Mouse (Mus musculus) liver, embryonic 12.5 days (tissue): ENCODE results near the gene Wdr25. TPM values are rescaled to one million over a fixed set of nuclear protein-coding genes. Genes with fewer than 3 reads are reported as not detected.

Experiments used
- ATAC-seq: fragments of 200-750 bp; cut with Nextera tagmentation; 2 replicates; pipeline ENCODE4 v1.8.0; 2017; ENCODE audit warnings: moderate number of reproducible peaks, mild to moderate bottlenecking, moderate library complexity
- H3K27ac ChIP-seq: fragments of 300-500 bp; sonication (generic); 2 replicates; pipeline ENCODE4 v1.5.1; 2016; ENCODE audit warnings: mild to moderate bottlenecking
- H3K27me3 ChIP-seq: fragments of 300-500 bp; sonication (generic); replicated peaks from 2 replicates; pipeline ENCODE4 v1.6.1; 2016; ENCODE audit warnings: mild to moderate bottlenecking, moderate library complexity
- H3K36me3 ChIP-seq: fragments of 300-500 bp; sonication (generic); 2 replicates; pipeline ENCODE4 v1.6.1; 2016; ENCODE audit warnings: mild to moderate bottlenecking, moderate library complexity
- H3K4me1 ChIP-seq: fragments of 300-500 bp; sonication (generic); 2 replicates; pipeline ENCODE4 v1.6.1; 2016
- H3K4me2 ChIP-seq: fragments of 300-500 bp; sonication (generic); 2 replicates; pipeline ENCODE4 v1.6.1; 2016; ENCODE audit warnings: mild to moderate bottlenecking, moderate library complexity
- H3K4me3 ChIP-seq: fragments of 300-500 bp; sonication (generic); 2 replicates; pipeline ENCODE4 v1.5.1; 2016; ENCODE audit warnings: mild to moderate bottlenecking, moderate library complexity
- H3K9ac ChIP-seq: fragments of 300-500 bp; sonication (generic); 2 replicates; pipeline ENCODE4 v1.6.1; 2016; ENCODE audit warnings: mild to moderate bottlenecking, moderate library complexity
- H3K9me3 ChIP-seq: fragments of 300-500 bp; sonication (generic); replicated peaks from 2 replicates; pipeline ENCODE4 v1.6.1; 2016; ENCODE audit warnings: mild to moderate bottlenecking, moderate library complexity
- WGBS: fragments of 180-500 bp; shearing (Covaris S2); methylation state at CpG from one replicate; pipeline ENCODE4 v1.1.7; 2016; ENCODE audit not compliant: insufficient replicate concordance; 5-methylcytosine and 5-hydroxymethylcytosine counted together
- polyA plus RNA-seq: library from polyadenylated mRNA; unstranded; fragments of >200 nt; fragmentation: Nextera tagmentation; extraction: Ambion mirVana; gene quantifications from 2 replicates; pipeline ENCODE4 v1.2.1, GENCODE M21; 2016

The Wdr25 gene
- polyA plus RNA-seq, 1 experiment from 2014 or later, result 5.3 TPM

DNA sequence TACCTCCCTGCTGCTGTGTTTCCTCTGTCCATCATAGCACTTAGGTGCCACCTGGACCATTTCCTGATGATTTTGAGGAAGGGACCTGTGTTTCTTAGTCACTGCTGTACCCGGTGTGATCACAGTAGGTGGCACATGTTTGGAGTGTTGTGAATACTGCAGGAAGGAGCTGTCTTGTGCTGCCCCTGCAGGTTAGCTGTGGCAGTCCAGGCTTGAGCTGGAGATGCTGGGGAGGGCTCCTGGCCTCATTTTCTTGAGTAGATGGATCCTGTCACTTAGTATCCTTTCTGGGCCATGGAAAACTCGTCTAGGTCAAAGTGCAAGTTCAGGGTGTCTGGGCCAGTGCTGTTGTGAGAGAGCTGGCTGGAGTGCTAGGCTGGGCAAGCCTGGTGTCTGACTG lies 47.9 kb downstream of the Wdr25 start:
- no peak overlapping the region for H3K4me2 ChIP-seq
- 56% methylated on average over 2 of the region's 2 CpGs for WGBS
- no peaks in the 10 kb centered on the region for H3K9me3 ChIP-seq
- no peak overlapping the region for H3K9ac ChIP-seq
- no peaks in the 10 kb centered on the region for H3K36me3 ChIP-seq
- no peak overlapping the region for H3K4me3 ChIP-seq
- H3K27me3 ChIP-seq, result no peaks in the 10 kb centered on the region
- no peak overlapping the region for H3K27ac ChIP-seq
- H3K4me1 ChIP-seq, result no peaks in the 10 kb centered on the region
- ATAC-seq, result no peak

DNA sequence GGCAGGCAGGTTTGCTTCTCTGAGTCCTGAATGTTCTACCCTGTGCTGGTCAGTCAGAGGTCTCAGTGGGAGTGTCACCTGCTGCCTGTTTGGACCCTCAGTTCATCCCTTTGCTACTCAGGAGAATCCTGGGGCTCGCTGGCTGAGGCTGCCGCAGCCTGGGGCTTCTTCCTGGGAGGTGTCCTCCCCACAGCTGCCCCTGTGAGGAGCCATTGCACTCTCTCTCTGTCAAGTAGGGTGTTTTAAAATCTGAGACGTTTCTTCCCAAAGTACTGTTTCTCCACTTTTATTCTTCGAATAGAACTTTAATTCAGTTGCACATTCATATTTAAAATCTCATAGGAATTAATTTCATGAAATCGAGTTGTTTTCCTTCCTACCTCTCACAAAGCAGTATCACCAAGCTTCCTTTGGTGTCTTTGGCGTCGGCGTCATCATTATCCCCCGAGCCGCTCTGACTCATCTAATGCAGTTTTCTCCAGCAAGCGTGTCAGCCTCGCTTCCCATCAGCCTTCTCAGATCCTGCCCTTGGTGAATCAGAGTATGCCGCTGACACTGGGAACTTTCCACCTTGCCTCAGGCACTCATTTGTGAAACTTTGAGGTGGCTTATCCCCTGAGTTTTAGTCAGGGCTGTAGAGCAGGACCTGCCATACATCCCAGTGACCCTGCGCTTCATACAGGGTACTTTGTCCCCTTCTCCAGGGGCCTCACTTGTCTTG lies 48.9 kb downstream of the Wdr25 start:
- H3K4me1 ChIP-seq, result no peaks in the 10 kb centered on the region
- no peaks in the 10 kb centered on the region for H3K9me3 ChIP-seq
- no peaks in the 10 kb centered on the region for H3K36me3 ChIP-seq
- 75% methylated on average over 14 of the region's 14 CpGs for WGBS
- H3K4me3 ChIP-seq, result no peak overlapping the region
- H3K4me2 ChIP-seq, result no peak overlapping the region
- H3K27ac ChIP-seq, result no peak overlapping the region
- ATAC-seq, result no peak
- no peaks in the 10 kb centered on the region for H3K27me3 ChIP-seq
- H3K9ac ChIP-seq, result no peak overlapping the region

DNA sequence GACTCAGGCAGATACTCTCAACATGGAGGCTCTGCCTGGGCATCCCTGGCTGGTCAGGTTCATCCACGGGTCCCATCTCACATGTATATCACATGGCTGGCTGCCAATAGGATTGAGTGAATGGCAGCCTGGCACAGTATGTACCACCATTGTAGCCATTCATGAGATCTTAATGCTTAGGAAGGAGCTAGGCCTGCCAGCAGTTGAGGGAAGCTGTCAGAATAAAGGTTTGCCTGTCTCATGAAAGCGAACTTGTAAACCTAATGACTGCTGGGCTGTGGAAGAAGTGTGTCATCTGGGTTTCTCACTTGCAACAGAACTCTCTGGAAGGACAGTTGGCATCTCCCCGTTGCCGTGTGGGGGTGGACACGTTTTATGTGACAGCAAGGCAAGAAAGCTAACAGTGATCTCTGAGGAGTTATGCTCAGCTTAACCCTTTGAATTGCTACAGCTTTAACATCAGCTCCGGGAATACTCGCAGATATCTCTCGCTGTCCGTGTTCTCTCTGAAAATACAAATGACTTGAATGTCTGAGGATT lies 59.6 kb downstream of the Wdr25 start:
- Histone ChIP-seq H3K27ac (no peak overlapping the region), H3K27me3 (no peaks in the 10 kb centered on the region), H3K9me3 (no peaks in the 10 kb centered on the region), H3K4me1 (peaks cover 1% of the 10 kb centered on the region), H3K4me2 (no peak overlapping the region), H3K9ac (no peak overlapping the region), H3K36me3 (no peaks in the 10 kb centered on the region), H3K4me3 (no peak overlapping the region)
- 67% methylated on average over 9 of the region's 9 CpGs for WGBS
- ATAC-seq, result no peak

DNA sequence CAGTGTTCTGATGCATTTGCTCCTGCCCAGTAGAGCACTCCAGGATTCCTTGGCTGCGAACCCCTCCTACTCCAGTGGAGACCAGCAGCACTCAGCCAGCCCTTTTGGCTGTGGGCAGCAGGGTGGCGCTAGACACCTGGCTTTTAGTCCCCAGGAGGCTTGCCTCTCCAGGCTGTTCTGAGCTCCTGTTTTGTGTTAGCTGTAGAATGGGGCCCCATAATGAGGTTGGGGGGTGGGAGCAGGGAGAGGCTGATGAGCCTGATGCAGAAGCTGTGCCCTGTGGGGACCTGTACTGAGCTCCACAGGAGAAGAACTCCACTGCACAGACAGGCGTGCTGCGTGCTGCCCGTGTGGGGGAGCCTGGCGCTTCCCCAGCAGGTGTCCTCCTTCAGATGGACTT lies 60.4 kb downstream of the Wdr25 start:
- WGBS, result 59% methylated on average over 6 of the region's 6 CpGs
- no peaks in the 10 kb centered on the region for H3K9me3 ChIP-seq
- 0 out of 2 replicates have a peak, but pooled peaks cover under 1% of the 10 kb centered on the region for H3K27me3 ChIP-seq
- H3K9ac ChIP-seq, result no peak overlapping the region
- no peak for ATAC-seq
- no peak overlapping the region for H3K27ac ChIP-seq
- H3K36me3 ChIP-seq, result no peaks in the 10 kb centered on the region
- no peak overlapping the region for H3K4me3 ChIP-seq
- no peak overlapping the region for H3K4me2 ChIP-seq
- peaks cover 8% of the 10 kb centered on the region for H3K4me1 ChIP-seq

DNA sequence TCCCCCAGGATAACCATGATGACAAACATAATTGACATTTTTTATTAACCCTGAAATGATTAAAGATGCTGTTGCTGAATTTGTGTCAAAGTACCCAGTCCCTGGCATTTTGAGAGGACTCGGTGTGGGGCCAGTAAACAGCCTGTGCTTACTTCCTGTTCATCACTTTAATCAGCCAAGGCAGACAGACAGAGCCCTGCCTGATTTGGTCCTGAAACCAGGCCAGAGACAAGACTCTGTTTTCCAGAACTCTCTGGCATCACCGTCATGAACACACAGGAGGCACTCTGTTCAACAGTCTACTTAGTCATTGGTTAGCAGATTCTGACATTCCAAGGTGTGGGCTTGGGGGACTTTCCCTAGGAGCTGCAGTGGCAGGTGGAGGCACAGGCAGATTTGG lies 61.0 kb downstream of the Wdr25 start:
- 61% methylated on average over 2 of the region's 2 CpGs for WGBS

DNA sequence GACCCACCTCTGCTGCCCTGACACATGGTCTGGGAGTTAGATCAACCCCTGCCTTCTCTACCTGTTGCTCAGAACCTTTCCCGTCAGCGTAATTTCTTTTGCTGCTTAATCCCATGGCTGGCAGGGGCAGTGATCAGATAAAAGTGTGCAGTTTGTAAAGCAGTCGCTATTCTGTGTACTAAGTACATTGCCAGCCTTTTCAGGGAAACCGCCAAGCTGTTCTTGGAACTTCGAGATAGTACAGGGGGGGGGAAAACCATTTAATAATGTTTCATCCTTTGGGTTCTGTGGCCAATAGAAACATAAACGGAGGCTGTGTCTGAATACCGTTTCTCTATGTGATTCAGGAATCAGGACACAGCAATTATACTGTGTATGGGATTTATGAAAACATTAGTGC lies 65.1 kb downstream of the Wdr25 start:
- H3K36me3 ChIP-seq, result no peaks in the 10 kb centered on the region
- H3K4me1 ChIP-seq, result peaks cover 14% of the 10 kb centered on the region
- 0 out of 2 replicates have a peak overlapping the region, but pooled peaks have one; percentile 43 for H3K4me2 ChIP-seq
- peaks cover 13% of the 10 kb centered on the region; the same call in 1 of the 2 replicates for H3K27me3 ChIP-seq
- H3K9me3 ChIP-seq, result no peaks in the 10 kb centered on the region
- H3K4me3 ChIP-seq, result no peak overlapping the region
- H3K27ac ChIP-seq, result no peak overlapping the region
- no peak overlapping the region for H3K9ac ChIP-seq
- 55% methylated on average over 7 of the region's 7 CpGs for WGBS
- no peak; the same call in 1 of the 2 replicates for ATAC-seq

More for the DNA sequence above, 61.0 kb downstream of the Wdr25 start:
- no peak overlapping the region for H3K9ac ChIP-seq
- H3K27me3 ChIP-seq, result 0 out of 2 replicates have a peak, but pooled peaks cover 4% of the 10 kb centered on the region
- no peak overlapping the region for H3K27ac ChIP-seq
- H3K36me3 ChIP-seq, result no peaks in the 10 kb centered on the region
- H3K4me1 ChIP-seq, result peaks cover 14% of the 10 kb centered on the region
- no peak overlapping the region for H3K4me3 ChIP-seq
- H3K4me2 ChIP-seq, result no peak overlapping the region
- ATAC-seq, result no peak
- H3K9me3 ChIP-seq, result no peaks in the 10 kb centered on the region

DNA sequence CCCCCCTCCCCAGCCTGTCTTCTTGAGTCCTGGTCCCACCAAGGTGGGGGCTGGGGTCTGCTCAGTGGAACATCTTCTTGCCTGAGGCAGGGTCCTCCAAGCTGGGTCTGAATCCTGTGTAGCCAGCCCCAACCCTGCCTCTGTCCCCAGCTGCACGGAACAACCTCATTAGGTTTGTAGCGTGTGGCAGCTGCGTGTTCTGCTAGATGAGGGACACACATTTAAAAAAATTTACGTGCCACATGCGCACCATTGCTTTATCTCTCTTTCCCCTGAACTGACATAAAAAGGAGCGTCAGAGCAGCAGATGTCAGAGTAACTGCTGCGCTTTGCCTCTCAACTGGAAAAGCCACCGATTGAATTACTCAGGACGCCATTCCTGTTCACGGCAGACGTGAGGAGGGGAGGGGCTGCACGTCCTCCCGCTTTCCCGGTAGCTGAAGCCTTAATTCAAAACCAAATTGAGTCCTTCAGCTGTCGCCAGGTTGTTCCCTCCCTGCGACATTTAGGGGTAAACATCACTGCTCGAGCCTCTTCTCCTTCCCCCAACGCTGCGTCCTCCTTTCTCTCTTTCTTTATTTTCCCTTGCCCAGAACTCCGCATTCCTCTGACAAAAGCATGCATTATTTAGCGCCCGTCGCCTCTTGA lies 65.7 kb downstream of the Wdr25 start:
- no peaks in the 10 kb centered on the region for H3K9me3 ChIP-seq
- no peak overlapping the region for H3K9ac ChIP-seq
- no peaks in the 10 kb centered on the region for H3K36me3 ChIP-seq
- H3K4me1 ChIP-seq, result peaks cover 14% of the 10 kb centered on the region
- peak overlapping the region; percentile 43 for H3K4me2 ChIP-seq
- H3K4me3 ChIP-seq, result no peak overlapping the region
- WGBS, result 30% methylated on average over 23 of the region's 23 CpGs
- ATAC-seq, result no peak
- H3K27me3 ChIP-seq, result peaks cover 13% of the 10 kb centered on the region; the same call in 1 of the 2 replicates
- H3K27ac ChIP-seq, result no peak overlapping the region

DNA sequence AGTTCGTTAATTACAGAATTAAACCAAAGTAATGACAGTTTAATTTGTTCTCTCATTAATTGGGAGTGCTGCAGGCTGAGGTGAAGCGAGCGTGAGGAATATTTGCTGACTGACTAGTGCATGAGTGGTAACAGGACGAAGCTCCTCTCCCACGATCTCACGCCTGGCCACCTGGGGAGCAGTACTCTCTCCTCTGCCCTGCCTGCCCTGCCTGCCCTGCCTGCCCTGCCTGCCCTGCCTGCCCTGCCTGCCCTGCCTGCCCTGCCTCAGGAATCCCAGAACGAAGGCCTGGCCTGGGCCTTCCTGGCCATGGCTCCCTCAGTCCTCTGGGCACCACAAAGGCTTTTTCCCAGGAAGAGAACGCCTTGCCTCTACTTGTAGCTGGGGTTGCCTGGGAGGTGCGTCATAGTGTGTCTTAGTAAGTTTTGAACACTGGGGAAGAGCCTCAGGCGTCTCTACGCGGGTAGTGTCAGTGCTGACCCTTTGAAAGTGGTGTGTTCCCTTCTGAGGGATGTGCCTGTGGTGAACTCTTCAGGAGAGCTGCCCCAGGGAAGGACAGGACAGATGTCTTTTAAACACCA lies 66.3 kb downstream of the Wdr25 start:
- ATAC-seq, result no peak
- Histone ChIP-seq H3K4me3 (no peak overlapping the region), H3K36me3 (no peaks in the 10 kb centered on the region), H3K9ac (no peak overlapping the region), H3K4me2 (peak overlapping the region; percentile 43), H3K27me3 (peaks cover 13% of the 10 kb centered on the region; the same call in 1 of the 2 replicates), H3K4me1 (peaks cover 14% of the 10 kb centered on the region), H3K9me3 (no peaks in the 10 kb centered on the region), H3K27ac (no peak overlapping the region)
- 51% methylated on average over 12 of the region's 12 CpGs for WGBS

DNA sequence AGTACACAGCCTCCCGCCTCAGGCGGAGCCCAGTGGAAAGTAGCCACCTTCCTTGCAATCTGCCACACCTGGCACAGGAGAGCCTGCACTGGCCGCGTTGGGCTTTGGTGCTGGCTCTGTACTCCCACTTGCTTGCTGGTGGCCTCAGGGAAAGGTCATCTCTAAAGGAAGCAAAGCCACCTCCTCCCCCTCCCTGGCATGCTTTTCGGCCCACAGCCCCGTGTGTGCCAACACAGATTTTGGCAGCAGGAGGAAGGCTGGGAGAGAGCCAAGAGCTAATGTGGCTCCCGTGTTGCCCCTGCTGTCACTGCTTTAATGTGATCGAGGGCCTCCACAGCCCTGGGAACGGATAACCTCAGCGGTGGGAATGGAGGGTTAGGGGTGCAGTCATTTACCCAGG lies 66.8 kb downstream of the Wdr25 start:
- Histone ChIP-seq H3K4me2 (no peak overlapping the region), H3K4me1 (peaks cover 14% of the 10 kb centered on the region), H3K9ac (no peak overlapping the region), H3K4me3 (no peak overlapping the region), H3K9me3 (no peaks in the 10 kb centered on the region), H3K27me3 (peaks cover 13% of the 10 kb centered on the region; the same call in 1 of the 2 replicates), H3K36me3 (no peaks in the 10 kb centered on the region), H3K27ac (no peak overlapping the region)
- 63% methylated on average over 10 of the region's 10 CpGs for WGBS
- ATAC-seq, result no peak

DNA sequence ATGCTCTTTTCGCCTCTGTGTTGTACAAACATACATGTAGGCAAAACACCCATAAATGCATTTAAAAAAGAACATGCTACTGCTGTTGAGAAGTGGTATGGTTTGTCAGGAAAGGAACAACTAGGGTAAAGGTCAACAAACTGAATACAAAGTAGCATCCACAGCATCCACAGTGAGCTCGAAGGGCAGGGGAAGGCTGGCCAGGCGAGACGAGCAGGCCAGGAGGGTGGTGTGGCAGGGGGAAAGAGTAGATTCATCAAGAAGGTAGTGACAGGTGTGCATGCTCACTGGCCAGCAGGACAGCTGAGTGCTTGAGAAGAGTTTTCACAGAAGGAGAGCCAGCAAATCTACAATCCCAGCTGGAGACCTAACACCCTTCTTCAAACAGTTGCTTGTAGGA lies 74.2 kb downstream of the Wdr25 start:
- Histone ChIP-seq H3K4me3 (no peak overlapping the region), H3K36me3 (no peaks in the 10 kb centered on the region), H3K9me3 (no peaks in the 10 kb centered on the region), H3K27me3 (no peaks in the 10 kb centered on the region), H3K27ac (no peak overlapping the region), H3K9ac (no peak overlapping the region), H3K4me2 (no peak overlapping the region), H3K4me1 (no peaks in the 10 kb centered on the region)
- WGBS, result 71% methylated on average over 4 of the region's 4 CpGs
- no peak for ATAC-seq

DNA sequence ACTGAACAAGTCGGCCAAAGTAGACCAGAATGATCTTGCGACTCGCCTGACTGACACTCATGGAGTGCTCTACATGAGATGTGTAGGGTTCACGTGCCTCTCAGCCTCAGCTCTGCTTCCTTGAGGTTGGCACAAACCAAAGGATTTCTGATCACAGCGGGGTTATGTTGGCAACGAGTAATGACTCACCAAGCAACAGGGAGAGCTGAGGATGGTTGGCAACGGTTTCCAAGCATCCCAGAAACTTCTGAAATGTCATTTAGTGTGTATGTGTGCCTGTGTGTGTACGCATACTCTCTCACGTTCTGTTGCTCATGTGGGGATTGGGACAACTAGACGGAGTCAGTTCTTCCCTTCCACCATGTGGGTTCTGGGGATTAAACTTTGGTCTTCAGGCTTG lies 74.6 kb downstream of the Wdr25 start:
- Histone ChIP-seq H3K4me2 (no peak overlapping the region), H3K4me1 (no peaks in the 10 kb centered on the region), H3K27ac (no peak overlapping the region), H3K4me3 (no peak overlapping the region), H3K9me3 (no peaks in the 10 kb centered on the region), H3K9ac (no peak overlapping the region), H3K36me3 (no peaks in the 10 kb centered on the region), H3K27me3 (no peaks in the 10 kb centered on the region)
- 72% methylated on average over 10 of the region's 10 CpGs for WGBS
- ATAC-seq, result no peak

DNA sequence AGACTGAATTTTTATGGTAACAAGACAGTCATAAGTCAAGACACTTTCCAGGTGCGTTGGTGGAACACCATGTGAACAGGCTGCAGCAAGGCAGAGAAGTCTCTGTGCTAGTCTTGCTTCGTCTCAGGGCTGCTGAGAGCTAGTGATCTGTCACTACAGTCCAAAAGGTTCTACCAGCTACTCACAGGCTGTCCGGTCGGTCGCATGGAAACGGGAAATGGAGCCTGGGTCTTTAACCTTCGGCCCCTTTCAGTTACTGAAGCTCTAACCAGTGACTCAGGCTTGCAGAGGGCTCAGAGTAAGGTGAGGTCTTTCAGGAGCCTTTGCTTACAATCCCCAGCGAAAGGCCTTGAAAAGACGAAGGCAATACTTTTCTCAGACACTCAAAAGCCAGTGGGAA lies 78.0 kb downstream of the Wdr25 start:
- H3K9me3 ChIP-seq, result no peaks in the 10 kb centered on the region
- no peaks in the 10 kb centered on the region for H3K36me3 ChIP-seq
- 75% methylated on average over 9 of the region's 9 CpGs for WGBS
- H3K9ac ChIP-seq, result no peak overlapping the region
- no peaks in the 10 kb centered on the region for H3K4me1 ChIP-seq
- no peak overlapping the region for H3K4me2 ChIP-seq
- no peak overlapping the region for H3K4me3 ChIP-seq
- no peak for ATAC-seq
- H3K27me3 ChIP-seq, result no peaks in the 10 kb centered on the region
- H3K27ac ChIP-seq, result no peak overlapping the region
